Mouse (Mus musculus) lung, adult 18-20 months (tissue): ENCODE results near the gene Tbrg4.

ENCODE experiments used
- DNase-seq, 2 experiments: peaks; one replicate each; pipeline ENCODE4 v3.0.0; 2022; ENCODE audit warnings: mixed read lengths in 2 of 2

Tbrg4 gene

GRCm38 (mm10) chr11:6589838-6590237 is 36.0 kb downstream of the Tbrg4 start:
- DNase-seq = no peak

- DNase-seq = no peak
Observed at GRCm38 (mm10) chr11:6588295-6588694, 37.6 kb downstream of the Tbrg4 start.

DNA sequence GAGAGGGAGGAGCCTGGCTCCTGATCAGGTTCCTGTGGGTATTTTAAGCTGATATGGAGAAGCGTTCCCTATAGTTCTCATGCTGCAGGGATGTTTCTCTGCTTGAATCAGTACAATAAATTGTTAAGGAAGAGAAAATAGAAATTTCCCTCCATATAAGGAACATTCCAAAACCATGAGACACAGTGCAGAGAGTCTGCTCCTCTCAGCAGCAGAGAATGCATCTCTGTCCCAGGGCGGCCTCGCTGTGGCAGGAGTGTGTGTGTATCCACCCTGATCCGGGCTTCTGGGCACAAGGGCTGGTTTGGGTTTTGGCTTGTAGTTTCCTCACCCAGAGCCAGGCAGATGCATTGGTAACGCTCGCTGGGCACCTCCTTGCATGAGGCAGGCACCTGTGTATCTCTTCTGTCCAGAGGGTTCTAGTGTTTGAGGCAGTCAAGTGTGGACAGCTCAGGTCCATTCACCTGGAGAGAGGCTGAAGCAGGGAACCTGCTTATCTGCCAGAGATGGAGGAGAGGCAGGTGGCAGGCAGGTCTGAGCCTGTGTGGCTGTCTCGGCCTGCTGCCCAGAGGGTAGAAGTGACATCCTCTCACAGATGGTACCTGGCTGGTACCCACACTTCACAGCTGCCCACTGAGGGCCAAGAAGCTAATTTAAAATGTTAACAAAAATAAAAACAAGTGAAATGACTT is 38.5 kb downstream of the Tbrg4 start:
- no peak for DNase-seq

- DNase-seq = no peak
Observed at GRCm38 (mm10) chr11:6586660-6587059, 39.2 kb downstream of the Tbrg4 start.

GRCm38 (mm10) chr11:6585748-6586147 is 40.1 kb downstream of the Tbrg4 start:
- no peak for DNase-seq

- DNase-seq = no peak
Observed at GRCm38 (mm10) chr11:6581560-6581959, 44.3 kb downstream of the Tbrg4 start.

DNA sequence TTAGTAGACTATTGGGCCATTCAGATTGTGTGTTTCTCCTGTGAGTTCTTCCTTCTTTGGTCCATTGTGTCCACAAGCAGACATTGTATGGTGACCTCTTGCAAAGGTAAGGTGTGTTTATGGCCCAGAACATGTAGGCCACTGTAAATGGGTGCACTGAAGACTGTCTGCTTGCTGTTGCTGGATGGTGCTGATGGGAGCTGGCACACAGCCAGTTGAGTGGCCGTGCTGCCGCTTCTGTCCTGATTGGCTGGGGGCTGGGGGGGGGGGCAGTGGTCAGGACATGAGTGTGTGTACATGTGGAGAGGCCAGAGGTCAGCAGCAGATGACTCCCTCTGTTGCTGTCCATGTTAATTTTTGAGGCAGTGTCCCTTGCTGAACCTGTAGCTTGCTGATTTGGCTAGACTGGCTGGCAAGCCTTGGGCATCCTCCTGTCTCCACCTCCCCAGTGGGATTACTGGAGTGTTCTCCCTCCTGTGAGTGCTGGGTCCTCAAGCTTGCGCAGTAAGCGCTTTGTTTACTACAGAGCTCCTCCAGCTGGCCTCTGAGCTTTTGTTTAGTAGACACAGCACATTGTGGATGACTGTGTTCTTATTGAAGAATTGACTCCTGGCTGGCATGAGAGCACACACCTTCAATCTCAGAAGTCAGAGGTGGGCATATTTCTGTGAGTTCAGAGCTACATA is 45.7 kb downstream of the Tbrg4 start:
- peak in 1 of 2 experiments; percentile 27 for DNase-seq

DNA sequence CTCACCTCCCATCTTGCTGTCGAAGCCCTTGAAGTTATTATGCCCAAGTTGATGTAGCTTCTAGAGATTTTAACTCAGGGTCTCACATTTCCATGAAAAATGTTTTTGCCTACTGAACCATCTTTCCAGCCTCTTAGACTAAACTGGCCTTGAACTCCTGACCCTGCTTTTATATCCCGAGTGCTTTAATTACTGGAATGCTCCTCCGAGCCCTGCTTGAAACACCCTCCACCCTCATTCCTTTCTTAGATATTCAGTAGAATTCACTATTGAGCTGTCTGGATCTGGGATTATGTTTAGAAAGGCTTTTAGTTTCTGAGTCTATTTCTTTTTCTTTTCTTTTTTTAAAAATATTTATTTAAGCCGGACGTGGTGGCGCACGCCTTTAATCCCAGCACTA is 46.5 kb downstream of the Tbrg4 start:
- no peak for DNase-seq

- no peak for DNase-seq
Observed at GRCm38 (mm10) chr11:6576151-6576550, 49.7 kb downstream of the Tbrg4 start.

DNA sequence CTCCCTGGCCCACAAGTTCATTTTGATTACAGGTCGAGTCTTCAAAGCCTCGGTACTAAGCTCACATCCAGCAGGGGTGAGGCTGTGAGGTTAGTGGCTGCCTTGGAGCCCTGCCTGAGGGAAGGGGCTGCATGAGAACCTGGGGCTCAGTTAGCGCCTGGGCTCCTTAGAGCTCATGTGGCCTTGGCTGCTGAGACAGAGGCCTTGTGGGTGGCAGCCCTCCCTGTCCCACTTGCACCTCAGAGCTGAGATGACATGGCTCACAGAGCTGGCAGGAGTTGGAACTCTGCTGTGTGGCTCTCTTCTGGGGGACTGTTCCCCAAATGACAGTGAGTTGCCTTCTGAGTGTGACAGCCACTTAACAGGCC is 56.5 kb downstream of the Tbrg4 start:
- DNase-seq = no peak

DNA sequence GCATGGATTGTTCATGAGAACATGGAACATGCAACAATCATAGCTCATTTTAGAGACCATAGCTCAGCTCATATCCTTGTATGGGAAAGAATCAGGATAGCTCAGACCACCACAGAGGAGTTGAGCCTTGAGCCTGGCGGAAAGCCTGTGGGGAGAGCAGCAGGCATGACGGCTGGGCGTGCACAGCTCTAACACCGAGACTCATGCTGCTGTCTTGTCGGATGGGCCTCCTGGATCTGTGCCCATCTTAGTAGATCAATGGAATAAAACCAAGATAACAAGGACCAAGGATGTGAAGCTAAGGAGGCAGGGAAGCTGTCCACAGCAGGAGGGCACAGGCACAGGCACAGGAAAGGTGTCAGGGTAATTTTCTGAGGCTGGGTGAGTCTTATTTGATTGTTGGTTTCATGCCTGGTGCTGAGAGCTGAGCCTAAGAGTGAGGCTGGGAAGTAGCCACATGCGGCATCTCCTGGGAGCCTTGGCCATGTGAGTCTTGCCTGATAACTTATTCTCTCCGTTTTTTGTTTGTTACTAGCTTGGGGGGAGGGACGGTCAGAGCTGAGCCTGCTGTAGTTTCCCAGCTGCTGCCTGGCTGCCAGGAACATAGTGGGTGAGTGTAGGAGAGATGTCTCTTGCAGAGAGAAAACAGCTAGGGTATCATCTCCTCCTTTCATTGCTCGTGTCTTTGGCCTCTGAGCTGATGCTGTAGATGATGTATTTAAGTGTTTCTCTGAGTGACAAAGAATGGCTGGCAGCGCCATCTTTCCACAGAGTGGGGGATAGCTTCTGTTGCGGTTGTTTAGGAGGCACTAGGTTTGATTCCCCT is 57.1 kb downstream of the Tbrg4 start:
- DNase-seq = no peak

GRCm38 (mm10) chr11:6567951-6568350 is 57.9 kb downstream of the Tbrg4 start:
- DNase-seq = no peak

- no peak for DNase-seq
Observed at GRCm38 (mm10) chr11:6566496-6566895, 59.4 kb downstream of the Tbrg4 start.
